Mouse (Mus musculus) gastrocnemius, adult 18-20 months (tissue): ENCODE data around the gene Ky. TPM values are rescaled to one million over a fixed set of nuclear protein-coding genes. Genes with fewer than 3 reads are reported as not detected.
A peak's percentile ranks its signal among the peaks of the same experiment; 100 is the strongest.

Source experiments
- DNase-seq: peaks from one replicate; pipeline ENCODE4 v3.0.0; 2021; ENCODE audit warnings: low spot score
- long read RNA-seq, 2 experiments: library from polyadenylated mRNA; stranded (forward); transcript quantifications; one replicate each; pipeline ENCODE4 v2.0.0; 2021
- total RNA-seq, 2 experiments: library from RNA; stranded (reverse); gene quantifications; 2 replicates each; pipeline ENCODE4 v1.2.3; 2021

Gene Ky
- total RNA-seq: 10 to 100 TPM; 71.6 to 73.7 TPM
- long read RNA-seq, experiment 1, full-length matches to known transcripts: 3 of 14 reads
- long read RNA-seq, experiment 1, partial matches to known transcripts: 0 of 14 reads
- long read RNA-seq, experiment 1, other reads (novel, unspliced or antisense): 11 of 14 reads
- long read RNA-seq, experiment 2, full-length matches to known transcripts: 1 of 14 reads
- long read RNA-seq, experiment 2, partial matches to known transcripts: 3 of 14 reads
- long read RNA-seq, experiment 2, other reads (novel, unspliced or antisense): 10 of 14 reads

- DNase-seq: peak; percentile 79
Measured at GRCm38 (mm10) chr9:102505700-102506585, at the start of gene Ky. Gene Ky, plus strand, starts transcription at chr9:102505750.

- DNase-seq: no peak
Measured at GRCm38 (mm10) chr9:102462251-102462650, 43.3 kb upstream of the Ky start.

DNA sequence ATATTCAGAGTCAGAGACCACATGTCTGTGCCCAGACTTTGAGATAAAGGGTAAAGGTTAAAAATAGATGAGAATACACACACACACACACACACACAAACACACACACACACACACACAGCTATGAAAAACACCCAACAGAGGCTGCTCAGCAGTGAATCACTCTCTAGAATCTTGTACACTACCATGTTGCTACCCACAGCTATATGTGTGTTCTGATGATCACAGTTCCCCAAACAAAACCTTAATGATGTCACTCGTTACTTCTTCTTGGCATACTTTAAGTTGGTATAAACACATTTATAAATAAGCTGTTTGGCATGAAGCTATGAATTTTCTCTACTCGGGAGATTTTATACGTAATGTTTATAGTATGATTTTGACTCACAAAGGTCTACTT is 40.5 kb upstream of the Ky start:
- DNase-seq: no peak

- no peak for DNase-seq
Measured at GRCm38 (mm10) chr9:102465726-102466125, 39.8 kb upstream of the Ky start.

DNA sequence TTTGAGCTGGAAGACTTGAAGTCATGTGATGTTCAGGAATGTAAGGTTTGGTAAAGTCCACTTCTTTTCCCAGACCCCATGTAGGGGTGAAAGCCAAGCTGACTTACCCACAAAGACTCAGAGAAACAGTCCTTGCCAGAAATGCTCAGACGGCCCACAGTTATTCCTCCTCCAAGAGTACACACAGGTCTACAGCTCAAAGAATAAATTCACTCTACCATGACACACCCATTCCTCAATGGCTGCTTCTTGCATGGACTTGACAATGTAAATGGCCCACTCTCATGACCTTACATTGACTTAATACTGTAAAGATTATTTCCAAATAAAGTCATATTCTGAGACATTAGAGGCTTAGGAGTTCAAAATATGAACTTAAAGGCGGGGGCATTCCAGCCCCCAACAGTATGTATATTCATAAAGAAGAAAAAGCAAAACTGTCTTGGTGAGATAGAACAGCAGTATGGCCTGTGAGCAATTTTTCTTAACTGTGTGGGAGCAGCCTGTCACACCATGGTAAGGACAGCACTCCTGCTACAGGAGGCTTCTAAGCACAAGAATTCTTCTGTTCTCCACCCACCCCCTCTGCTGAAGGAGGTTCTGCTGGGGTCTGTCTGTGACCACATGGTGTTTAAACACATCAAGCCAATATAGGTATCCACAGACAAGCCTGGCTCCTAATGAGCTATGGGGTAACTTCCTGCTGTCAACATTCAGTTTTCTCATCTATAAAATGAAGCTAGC is 35.3 kb upstream of the Ky start:
- DNase-seq: no peak

- peak; percentile 36 for DNase-seq
Measured at GRCm38 (mm10) chr9:102477767-102478450, 27.6 kb upstream of the Ky start.

DNA sequence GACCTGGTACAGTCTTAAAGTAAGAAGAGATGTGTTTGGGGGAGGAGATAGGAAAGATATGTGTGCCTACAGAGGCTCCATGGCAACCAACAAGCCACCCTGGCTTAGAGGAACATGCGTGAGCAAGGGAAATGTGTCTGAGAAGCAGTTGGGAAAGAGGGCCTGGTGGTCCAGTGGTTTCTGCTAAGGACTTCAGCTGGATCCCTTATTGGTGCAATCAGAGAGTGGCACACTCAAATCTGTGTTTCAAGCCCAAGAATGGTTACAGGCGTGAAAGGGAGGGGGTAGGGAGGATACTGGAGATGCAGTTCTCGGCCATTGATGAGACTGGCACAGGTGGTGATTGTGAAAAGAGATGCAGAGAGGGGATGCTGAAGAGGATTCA is 27.1 kb upstream of the Ky start:
- no peak for DNase-seq

DNA sequence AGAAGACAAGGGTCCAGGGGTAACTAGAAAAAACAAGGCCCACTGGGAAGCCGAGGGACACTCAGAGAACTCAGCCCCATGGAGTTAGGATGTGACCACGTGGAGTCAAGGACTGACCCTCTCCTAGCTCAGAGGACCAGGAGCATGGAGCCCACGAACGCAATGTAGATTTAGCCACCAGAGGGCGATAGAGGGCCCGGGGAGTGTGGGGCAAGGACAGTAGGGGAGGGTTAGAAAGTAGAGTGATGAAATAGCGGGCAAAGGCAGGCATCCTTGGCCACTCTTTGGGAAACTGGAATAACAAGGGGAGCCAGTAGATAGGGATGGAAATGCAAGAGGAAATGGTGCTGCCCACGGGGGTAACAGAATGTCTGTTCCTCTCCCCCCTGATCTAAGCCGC is 26.5 kb upstream of the Ky start:
- peak; percentile 26 for DNase-seq

- DNase-seq: no peak
Measured at GRCm38 (mm10) chr9:102492031-102492795, 13.3 kb upstream of the Ky start.

- DNase-seq: peak; percentile 65
Measured at GRCm38 (mm10) chr9:102493044-102493443, 12.5 kb upstream of the Ky start.

DNA sequence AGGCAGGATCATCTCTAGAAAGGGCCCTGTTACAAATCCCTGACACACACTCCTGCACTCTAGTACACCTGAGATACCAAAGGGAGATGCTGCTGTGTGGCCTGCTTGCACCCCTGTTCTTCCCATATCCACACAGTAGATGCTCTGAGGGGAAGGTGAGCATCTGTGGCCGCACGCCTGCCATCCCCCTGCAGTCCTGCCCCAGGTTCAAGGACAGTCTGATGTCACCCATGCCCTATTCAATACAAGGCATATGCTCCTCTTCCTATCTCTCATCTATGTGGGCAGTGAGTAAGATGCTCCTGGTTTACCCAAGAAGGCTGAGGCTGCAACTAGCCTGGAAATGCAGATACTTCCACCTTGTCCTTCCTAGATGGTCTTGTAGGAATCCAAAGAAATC is 11.6 kb upstream of the Ky start:
- DNase-seq: no peak

DNA sequence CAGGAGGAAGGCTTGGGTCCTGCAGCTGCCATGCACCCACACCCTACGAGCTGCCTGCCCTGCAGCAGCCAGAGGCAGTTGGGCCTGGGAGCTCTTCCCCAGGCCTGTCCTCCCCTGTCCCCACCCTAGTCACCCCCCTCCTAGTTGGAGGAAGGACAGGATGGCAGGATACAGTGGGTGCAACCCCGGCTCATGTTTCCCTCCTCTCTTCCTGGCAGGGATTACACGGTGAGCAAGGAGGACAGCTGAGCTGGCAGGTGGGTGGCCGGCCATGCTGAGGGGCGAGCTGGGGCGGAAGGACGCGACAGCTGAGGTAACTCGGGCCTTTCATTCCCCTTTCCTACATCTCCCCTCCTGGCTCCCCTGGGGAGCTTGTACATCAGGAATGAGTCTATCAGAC is 11.1 kb upstream of the Ky start:
- peak; percentile 75 for DNase-seq

DNA sequence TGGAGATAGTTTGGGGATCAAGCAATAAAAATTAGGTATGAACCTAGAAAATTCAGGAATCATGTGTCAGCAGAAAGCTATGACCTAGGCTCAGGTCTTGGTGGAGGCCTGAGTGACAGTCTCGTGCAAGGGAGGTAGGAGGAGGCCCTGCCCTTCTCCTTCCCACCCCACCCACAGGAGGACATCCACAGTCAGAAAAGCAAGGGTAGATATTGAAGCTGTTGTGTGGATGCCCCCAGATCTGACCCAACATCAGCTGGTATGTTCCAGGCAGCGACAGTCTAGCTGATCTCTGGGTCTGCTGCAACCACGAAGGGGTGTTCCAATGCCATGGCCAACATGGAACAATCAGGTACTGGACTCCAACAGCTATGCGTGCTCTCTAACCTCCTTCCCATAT is 10.3 kb upstream of the Ky start:
- DNase-seq: no peak

- no peak for DNase-seq
Measured at GRCm38 (mm10) chr9:102496481-102497041, 9.0 kb upstream of the Ky start.

DNA sequence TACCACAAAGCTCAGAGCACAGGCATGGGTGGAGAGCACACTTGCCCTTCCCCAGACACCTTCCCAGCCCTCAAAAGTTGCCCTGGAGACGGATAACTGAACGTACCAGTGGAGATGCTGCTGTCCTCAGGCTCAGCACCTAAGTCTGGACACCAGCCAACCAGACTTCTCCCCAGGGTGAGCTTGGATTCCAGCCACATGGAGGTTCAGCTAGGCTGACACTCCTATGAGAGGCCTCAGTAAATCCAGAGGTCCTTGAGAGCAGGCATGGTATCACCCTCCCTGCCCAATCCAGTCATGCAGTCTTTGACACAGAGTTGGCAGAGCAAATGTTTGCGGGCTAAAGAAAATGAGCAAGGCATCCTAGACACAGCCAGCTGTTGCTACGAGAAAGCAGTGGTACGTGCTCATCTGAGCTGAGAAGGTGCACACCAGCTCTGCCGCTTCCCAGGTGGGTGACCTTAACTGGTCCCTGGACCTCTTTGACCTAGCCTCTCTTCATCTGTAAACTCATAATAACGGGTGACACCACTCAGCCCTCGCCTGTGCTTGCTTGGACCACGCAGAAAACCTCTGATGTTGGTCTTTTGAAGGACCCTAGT is 8.4 kb upstream of the Ky start:
- DNase-seq: no peak

DNA sequence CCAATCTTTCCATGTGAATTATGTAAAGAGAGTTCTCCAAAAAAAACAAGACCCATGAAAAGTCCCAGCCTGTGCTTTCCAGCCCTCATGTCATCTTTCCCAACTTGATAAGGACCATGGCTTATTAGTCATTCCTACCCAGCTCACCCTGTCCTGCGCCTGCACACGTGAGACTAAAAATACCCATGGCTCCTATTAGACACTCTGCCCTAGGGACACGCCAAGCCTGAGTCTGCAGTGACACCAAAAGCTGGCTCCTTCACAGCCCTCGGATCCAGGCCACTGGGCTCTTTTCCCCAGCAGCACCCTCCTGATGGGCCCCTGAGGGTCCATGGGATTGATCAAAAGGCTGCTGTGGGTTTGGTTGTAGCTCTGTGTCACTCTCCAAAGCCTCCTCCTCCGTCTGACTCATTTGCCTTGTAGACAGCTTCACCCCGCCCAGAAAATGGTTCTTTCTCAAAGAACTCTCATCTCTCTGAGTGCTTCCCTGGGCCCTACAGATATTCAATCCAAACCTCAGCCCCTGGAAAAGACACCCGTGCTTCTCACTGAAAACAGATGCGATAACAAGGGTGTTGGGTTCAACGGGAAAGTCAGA is 7.6 kb upstream of the Ky start:
- DNase-seq: peak; percentile 80

GRCm38 (mm10) chr9:102498701-102499100 is 6.8 kb upstream of the Ky start:
- no peak for DNase-seq

- no peak for DNase-seq
Measured at GRCm38 (mm10) chr9:102499266-102499665, 6.3 kb upstream of the Ky start.

GRCm38 (mm10) chr9:102499746-102500145 is 5.8 kb upstream of the Ky start:
- no peak for DNase-seq

- no peak for DNase-seq
Measured at GRCm38 (mm10) chr9:102501113-102501512, 4.4 kb upstream of the Ky start.
